In genomic region chr6:72401875-72402274, GRCm38 (mm10) we compare ENCODE assay signal across 8 mouse cellular contexts. TPM values are rescaled to one million over a fixed set of nuclear protein-coding genes. Genes with fewer than 3 reads are reported as not detected.
DNase-seq lines count a peak whose midpoint lies in the region; ATAC-seq lines count a peak whose summit lies in the region.

No protein-coding gene starts in this region.

- no peaks in the 10 kb centered on the region for H3K9me3 ChIP-seq in hindbrain, embryonic 11.5 days (ENCODE audit: control insufficient read depth, low read length)
- no peaks in the 10 kb centered on the region for H3K9me3 ChIP-seq in hindbrain, embryonic 12.5 days (replicated peaks)

- H3K36me3 ChIP-seq in hindbrain, embryonic 11.5 days (ENCODE audit: control insufficient read depth, insufficient read depth, low read length), result no peaks in the 10 kb centered on the region
- no peaks in the 10 kb centered on the region for H3K36me3 ChIP-seq in hindbrain, embryonic 12.5 days
- no peaks in the 10 kb centered on the region for H3K36me3 ChIP-seq in splenic B cell, adult 2 months (ENCODE audit: control insufficient read depth, insufficient read depth, low read length, poor library complexity, severe bottlenecking)

- peak; percentile 81 for DNase-seq in hindbrain, embryonic 11.5 days (ENCODE audit: low spot score)
- peak; percentile 84 for DNase-seq in adrenal gland, adult 2 months
- peak; percentile 69 for DNase-seq in embryo, embryonic 9.5 days (ENCODE audit: extremely low spot score)
- DNase-seq in heart, postnatal 36 days, result peak; percentile 80 to 87
- DNase-seq in left cerebral cortex, postnatal 14 days (ENCODE audit: low spot score in 2 of 2), result peak; percentile 76 to 77
- DNase-seq in splenic B cell, adult 2 months (ENCODE audit: low read depth, low spot score), result peak; percentile 86

- ATAC-seq in hindbrain, embryonic 11.5 days (ENCODE audit: low FRiP score), result no peak
- ATAC-seq in hindbrain, embryonic 12.5 days (ENCODE audit: low FRiP score), result no peak
- ATAC-seq in monocyte, adult 5-6 weeks (replicated peaks; ENCODE audit: insufficient number of reproducible peaks, low FRiP score, low TSS enrichment, poor library complexity, severe bottlenecking), result peak; percentile 88

- no peaks in the 10 kb centered on the region for H3K4me1 ChIP-seq in hindbrain, embryonic 11.5 days (replicated peaks; ENCODE audit: control insufficient read depth, insufficient read depth, low read length)
- no peaks in the 10 kb centered on the region for H3K4me1 ChIP-seq in hindbrain, embryonic 12.5 days

- no peak overlapping the region for H3K9ac ChIP-seq in hindbrain, embryonic 11.5 days (ENCODE audit: low read depth, low read length)
- H3K9ac ChIP-seq in hindbrain, embryonic 12.5 days, result no peak overlapping the region

- WGBS in hindbrain, embryonic 11.5 days, result 26% methylated on average over 7 of the region's 7 CpGs
- WGBS in hindbrain, embryonic 12.5 days, result 26% methylated on average over 7 of the region's 7 CpGs

- intact Hi-C loops in heart, postnatal 36 days (cut with DNase I), result loop anchor here (10.0 kb wide), 1 partner anchor 217 kb away; no protein-coding TSS in a partner anchor
- intact Hi-C loops in left cerebral cortex, postnatal 14 days (cut with DNase I), result no loop called here

- H3K27me3 ChIP-seq in hindbrain, embryonic 11.5 days (ENCODE audit: control insufficient read depth, insufficient read depth, low read length), result no peaks in the 10 kb centered on the region
- H3K27me3 ChIP-seq in hindbrain, embryonic 12.5 days, result no peaks in the 10 kb centered on the region
- H3K27me3 ChIP-seq in splenic B cell, adult 2 months (ENCODE audit: control insufficient read depth, insufficient read depth, low read length, poor library complexity, severe bottlenecking), result no peaks in the 10 kb centered on the region

- H3K4me3 ChIP-seq in hindbrain, embryonic 11.5 days (ENCODE audit: low read depth, low read length), result no peak overlapping the region
- no peak overlapping the region for H3K4me3 ChIP-seq in hindbrain, embryonic 12.5 days

- H3K27ac ChIP-seq in hindbrain, embryonic 11.5 days (ENCODE audit: low read depth, low read length), result no peak overlapping the region
- H3K27ac ChIP-seq in hindbrain, embryonic 12.5 days, result no peak overlapping the region

- H3K4me2 ChIP-seq in hindbrain, embryonic 11.5 days (replicated peaks; ENCODE audit: low read depth, low read length), result no peak overlapping the region
- no peak overlapping the region for H3K4me2 ChIP-seq in hindbrain, embryonic 12.5 days (replicated peaks)

RNA-seq across cellular contexts. Expression of gene Vamp8, which starts 11.4 kb away (rescaled TPM):
- 35.2 and 37.9 TPM in 2 replicates for polyA plus RNA-seq in hindbrain, embryonic 11.5 days (2014; fragmentation: Nextera tagmentation; extraction: Ambion mirVana)
- 43.9 and 45.5 TPM in 2 replicates for polyA plus RNA-seq in hindbrain, embryonic 12.5 days (2016; fragmentation: Nextera tagmentation; extraction: Ambion mirVana)
- total RNA-seq in adrenal gland, adult 2 months (2021), result 100 to 1,000 TPM; 130 to 158 TPM
- polyA plus RNA-seq in adrenal gland, adult 2 months (2012; rRNA removed), result 71.8 and 106 TPM in 2 replicates
- 10 to 100 TPM; 75.7 to 81.5 TPM for total RNA-seq in heart, postnatal 36 days (2021)
- 10 to 100 TPM in 1 of 2 experiments, 1 to 10 TPM in 1; 9.6 to 11.0 TPM for total RNA-seq in left cerebral cortex, postnatal 14 days (2021)
- 202 to 246 TPM (median 207 TPM) in 3 replicates for total RNA-seq in monocyte, adult 5-6 weeks (2017)

RNA-seq across cellular contexts. Expression of gene Ggcx, which starts 12.2 kb away (rescaled TPM):
- polyA plus RNA-seq in hindbrain, embryonic 11.5 days (2014; fragmentation: Nextera tagmentation; extraction: Ambion mirVana), result 12.9 and 13.1 TPM in 2 replicates
- polyA plus RNA-seq in hindbrain, embryonic 12.5 days (2016; fragmentation: Nextera tagmentation; extraction: Ambion mirVana), result 24.9 and 30.8 TPM in 2 replicates
- total RNA-seq in adrenal gland, adult 2 months (2021), result 10 to 100 TPM; 47.1 to 68.7 TPM
- polyA plus RNA-seq in adrenal gland, adult 2 months (2012; rRNA removed), result 30.2 and 34.5 TPM in 2 replicates
- 10 to 100 TPM; 31.1 to 31.7 TPM for total RNA-seq in heart, postnatal 36 days (2021)
- 10 to 100 TPM; 22.3 to 23.1 TPM for total RNA-seq in left cerebral cortex, postnatal 14 days (2021)
- 10.1 to 13.9 TPM (median 11.1 TPM) in 3 replicates for total RNA-seq in monocyte, adult 5-6 weeks (2017)

RNA-seq across cellular contexts. Expression of gene Vamp5, which starts 21.6 kb away (rescaled TPM):
- 13.4 and 13.7 TPM in 2 replicates for polyA plus RNA-seq in hindbrain, embryonic 11.5 days (2014; fragmentation: Nextera tagmentation; extraction: Ambion mirVana)
- polyA plus RNA-seq in hindbrain, embryonic 12.5 days (2016; fragmentation: Nextera tagmentation; extraction: Ambion mirVana), result 10.0 and 11.0 TPM in 2 replicates
- total RNA-seq in adrenal gland, adult 2 months (2021), result 10 to 100 TPM; 25.3 to 43.4 TPM
- 16.4 and 17.4 TPM in 2 replicates for polyA plus RNA-seq in adrenal gland, adult 2 months (2012; rRNA removed)
- total RNA-seq in heart, postnatal 36 days (2021), result 10 to 100 TPM; 67.4 to 72.6 TPM
- 1 to 10 TPM; 4.2 to 7.1 TPM for total RNA-seq in left cerebral cortex, postnatal 14 days (2021)
- total RNA-seq in monocyte, adult 5-6 weeks (2017), result 6.6 to 20.9 TPM (median 13.2 TPM) in 3 replicates

RNA-seq across cellular contexts. Expression of gene Rnf181, which starts 35.1 kb away (rescaled TPM):
- polyA plus RNA-seq in hindbrain, embryonic 11.5 days (2014; fragmentation: Nextera tagmentation; extraction: Ambion mirVana), result 106 and 111 TPM in 2 replicates
- polyA plus RNA-seq in hindbrain, embryonic 12.5 days (2016; fragmentation: Nextera tagmentation; extraction: Ambion mirVana), result 95.0 and 98.3 TPM in 2 replicates
- total RNA-seq in adrenal gland, adult 2 months (2021), result 100 to 1,000 TPM; 283 to 489 TPM
- 224 and 444 TPM in 2 replicates for polyA plus RNA-seq in adrenal gland, adult 2 months (2012; rRNA removed)
- total RNA-seq in heart, postnatal 36 days (2021), result 10 to 100 TPM; 42.8 to 47.6 TPM
- total RNA-seq in left cerebral cortex, postnatal 14 days (2021), result 10 to 100 TPM; 70.4 to 73.7 TPM
- 51.8 to 77.7 TPM (median 56.1 TPM) in 3 replicates for total RNA-seq in monocyte, adult 5-6 weeks (2017)

RNA-seq across cellular contexts. Expression of gene Mat2a, which starts 37.5 kb away (rescaled TPM):
- 409 and 478 TPM in 2 replicates for polyA plus RNA-seq in hindbrain, embryonic 11.5 days (2014; fragmentation: Nextera tagmentation; extraction: Ambion mirVana)
- polyA plus RNA-seq in hindbrain, embryonic 12.5 days (2016; fragmentation: Nextera tagmentation; extraction: Ambion mirVana), result 405 and 424 TPM in 2 replicates
- total RNA-seq in adrenal gland, adult 2 months (2021), result 100 to 1,000 TPM; 203 to 251 TPM
- polyA plus RNA-seq in adrenal gland, adult 2 months (2012; rRNA removed), result 121 and 150 TPM in 2 replicates
- 100 to 1,000 TPM in 1 of 2 experiments, 10 to 100 TPM in 1; 81.3 to 164 TPM for total RNA-seq in heart, postnatal 36 days (2021)
- total RNA-seq in left cerebral cortex, postnatal 14 days (2021), result 100 to 1,000 TPM; 170 to 173 TPM
- total RNA-seq in monocyte, adult 5-6 weeks (2017), result 122 to 186 TPM (median 164 TPM) in 3 replicates

Comparison
In these comparisons a context has a peak if more than half of its experiments do, and no peak if none do; other contexts are left out.
1. RNA of gene Vamp8, which starts 11.4 kb away (total RNA-seq): 202 to 246 TPM in monocyte, adult 5-6 weeks, 130 to 158 TPM in adrenal gland, adult 2 months and 75.7 to 81.5 TPM in heart, postnatal 36 days; 9.6 to 11.0 TPM in left cerebral cortex, postnatal 14 days; every median in the first group is over 4 times any median in the second.
2. Peak in every context shown above with its lines, with median percentiles within 50 percentile points of each other: DNase-seq.